Mouse (Mus musculus) kidney, embryonic 16.5 days (tissue): ENCODE measurements around the gene Rnf157. TPM values are rescaled to one million over a fixed set of nuclear protein-coding genes. Genes with fewer than 3 reads are reported as not detected.

ENCODE experiments used
- ATAC-seq: fragments of 200-750 bp; cut with Nextera tagmentation; 2 replicates; pipeline ENCODE4 v1.8.0; 2017; ENCODE audit warnings: moderate TSS enrichment; ENCODE audit not compliant: low FRiP score, low TSS enrichment
- H3K27ac ChIP-seq: fragments of 300-500 bp; sonication (generic); 2 replicates; pipeline ENCODE4 v1.5.1; 2014; ENCODE audit warnings: low read length
- H3K27me3 ChIP-seq: fragments of 300-500 bp; sonication (generic); 2 replicates; pipeline ENCODE4 v1.6.1; 2014; ENCODE audit warnings: low read length, control low read depth, mixed read lengths; ENCODE audit not compliant: insufficient read depth
- H3K36me3 ChIP-seq: fragments of 300-500 bp; sonication (generic); 2 replicates; pipeline ENCODE4 v1.6.1; 2014; ENCODE audit warnings: low read length, control low read depth, mixed read lengths; ENCODE audit not compliant: insufficient read depth
- H3K4me1 ChIP-seq: fragments of 300-500 bp; sonication (generic); 2 replicates; pipeline ENCODE4 v1.6.1; 2014; ENCODE audit warnings: low read length, control low read depth, mixed read lengths; ENCODE audit not compliant: insufficient read depth
- H3K4me2 ChIP-seq: fragments of 300-500 bp; sonication (generic); replicated peaks from 2 replicates; pipeline ENCODE4 v1.6.1; 2014; ENCODE audit warnings: low read depth, low read length
- H3K4me3 ChIP-seq: fragments of 300-500 bp; sonication (generic); 2 replicates; pipeline ENCODE4 v1.5.1; 2014; ENCODE audit warnings: mild to moderate bottlenecking, low read length
- H3K9ac ChIP-seq: fragments of 300-500 bp; sonication (generic); replicated peaks from 2 replicates; pipeline ENCODE4 v1.6.1; 2014; ENCODE audit warnings: low read length
- H3K9me3 ChIP-seq: fragments of 300-500 bp; sonication (generic); 2 replicates; pipeline ENCODE4 v1.6.1; 2016; ENCODE audit warnings: low read length, control low read depth
- WGBS: fragments of 180-500 bp; shearing (Covaris S2); extraction: QIAGEN DNeasy Blood & Tissue Kit; methylation state at CpG from one replicate; pipeline ENCODE4 v1.1.7; 2014; 5-methylcytosine and 5-hydroxymethylcytosine counted together
- polyA plus RNA-seq: library from polyadenylated mRNA; unstranded; fragments of >200 nt; fragmentation: Nextera tagmentation; extraction: Ambion mirVana; gene quantifications from 2 replicates; pipeline ENCODE4 v1.2.1, GENCODE M21; 2015

Gene Rnf157
- polyA plus RNA-seq, 1 experiment from 2014 or later = 6.1 TPM

GRCm38 (mm10) chr11:116409008-116409407, 3.8 kb downstream of the Rnf157 start:
- no peak for ATAC-seq
- Histone ChIP-seq H3K9ac (no peak overlapping the region), H3K36me3 (no peaks in the 10 kb centered on the region), H3K27me3 (no peaks in the 10 kb centered on the region), H3K4me1 (peaks cover 14% of the 10 kb centered on the region; the same call in 1 of the 2 replicates), H3K4me2 (no peak overlapping the region), H3K9me3 (no peaks in the 10 kb centered on the region), H3K4me3 (no peak overlapping the region), H3K27ac (no peak overlapping the region)
- 65% methylated on average over 3 of the region's 3 CpGs for WGBS

- Histone ChIP-seq H3K4me1 (0 out of 2 replicates have a peak, but pooled peaks cover 4% of the 10 kb centered on the region), H3K36me3 (no peaks in the 10 kb centered on the region), H3K4me3 (no peak overlapping the region), H3K4me2 (no peak overlapping the region), H3K9me3 (no peaks in the 10 kb centered on the region), H3K9ac (no peak overlapping the region), H3K27ac (no peak overlapping the region), H3K27me3 (no peaks in the 10 kb centered on the region)
- no peak for ATAC-seq
- 92% methylated on average over 16 of the region's 16 CpGs for WGBS
Measured at GRCm38 (mm10) chr11:116406231-116406728, 6.6 kb downstream of the Rnf157 start.

DNA sequence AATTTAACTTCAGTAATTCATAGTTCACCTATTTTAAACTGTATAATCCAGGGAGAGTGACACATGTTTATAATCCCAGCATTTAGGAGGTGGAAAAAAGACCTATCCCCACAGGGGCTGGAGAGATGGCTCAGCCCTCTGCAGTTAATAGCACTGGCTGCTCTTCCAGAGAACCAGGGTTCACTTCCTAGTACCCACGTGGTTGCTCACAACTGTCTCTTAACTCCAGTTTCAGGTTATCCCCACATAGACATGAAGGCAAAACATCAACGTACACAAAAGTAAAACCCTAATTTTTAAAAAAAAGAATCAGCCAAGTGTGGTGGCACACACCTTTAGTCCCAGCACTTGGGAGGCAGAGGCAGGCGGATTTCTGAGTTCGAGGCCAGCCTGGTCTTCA, 7.2 kb downstream of the Rnf157 start:
- 88% methylated on average over 4 of the region's 4 CpGs for WGBS
- H3K9me3 ChIP-seq = no peaks in the 10 kb centered on the region
- H3K27ac ChIP-seq = no peak overlapping the region
- no peak for ATAC-seq
- no peaks in the 10 kb centered on the region for H3K36me3 ChIP-seq
- no peak overlapping the region for H3K9ac ChIP-seq
- H3K4me1 ChIP-seq = peaks cover 5% of the 10 kb centered on the region; the same call in 1 of the 2 replicates
- H3K4me3 ChIP-seq = no peak overlapping the region
- no peak overlapping the region for H3K4me2 ChIP-seq
- H3K27me3 ChIP-seq = no peaks in the 10 kb centered on the region

DNA sequence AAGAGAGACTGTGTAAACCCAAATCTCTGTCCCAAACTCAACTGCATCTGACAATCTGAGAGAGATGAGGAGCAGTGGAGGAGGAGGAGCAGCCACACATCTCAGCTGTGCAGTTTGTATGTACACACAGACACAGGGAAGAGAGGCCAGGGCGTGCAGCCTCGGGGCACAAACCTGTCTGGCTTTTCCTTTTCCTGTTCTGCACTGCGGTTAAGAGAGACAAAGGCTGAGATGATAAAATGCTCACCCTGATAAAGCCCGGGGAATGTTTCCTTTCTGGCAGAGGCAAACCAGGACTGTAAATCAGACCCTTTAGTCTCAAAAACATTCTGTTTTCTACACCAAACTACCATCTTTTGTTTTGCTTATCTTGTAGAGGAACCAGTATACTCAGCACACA, 12.3 kb downstream of the Rnf157 start:
- H3K27me3 ChIP-seq = no peaks in the 10 kb centered on the region
- H3K4me2 ChIP-seq = no peak overlapping the region
- H3K9me3 ChIP-seq = no peaks in the 10 kb centered on the region
- 48% methylated on average over 4 of the region's 4 CpGs for WGBS
- H3K9ac ChIP-seq = 0 out of 2 replicates have a peak overlapping the region, but pooled peaks have one; percentile 42
- H3K36me3 ChIP-seq = peaks cover 3% of the 10 kb centered on the region; the same call in 1 of the 2 replicates
- H3K27ac ChIP-seq = peak overlapping the region; percentile 75
- no peak overlapping the region for H3K4me3 ChIP-seq
- peaks cover 11% of the 10 kb centered on the region; the same call in 1 of the 2 replicates for H3K4me1 ChIP-seq
- no peak for ATAC-seq

GRCm38 (mm10) chr11:116398348-116398677, 14.5 kb downstream of the Rnf157 start:
- Histone ChIP-seq H3K4me1 (peaks cover 11% of the 10 kb centered on the region; the same call in 1 of the 2 replicates), H3K9me3 (no peaks in the 10 kb centered on the region), H3K4me2 (no peak overlapping the region), H3K9ac (no peak overlapping the region), H3K36me3 (peaks cover 11% of the 10 kb centered on the region; the same call in 1 of the 2 replicates), H3K27me3 (no peaks in the 10 kb centered on the region), H3K4me3 (no peak overlapping the region), H3K27ac (no peak overlapping the region)
- no peak for ATAC-seq
- WGBS = 89% methylated on average over 11 of the region's 11 CpGs

GRCm38 (mm10) chr11:116397517-116398347, 15.1 kb downstream of the Rnf157 start:
- no peaks in the 10 kb centered on the region for H3K27me3 ChIP-seq
- peaks cover 11% of the 10 kb centered on the region; the same call in 1 of the 2 replicates for H3K36me3 ChIP-seq
- no peak overlapping the region for H3K4me3 ChIP-seq
- peaks cover 11% of the 10 kb centered on the region; the same call in 1 of the 2 replicates for H3K4me1 ChIP-seq
- H3K9me3 ChIP-seq = no peaks in the 10 kb centered on the region
- 68% methylated on average over 8 of the region's 8 CpGs for WGBS
- no peak overlapping the region for H3K9ac ChIP-seq
- no peak overlapping the region for H3K4me2 ChIP-seq
- H3K27ac ChIP-seq = no peak overlapping the region
- no peak for ATAC-seq

DNA sequence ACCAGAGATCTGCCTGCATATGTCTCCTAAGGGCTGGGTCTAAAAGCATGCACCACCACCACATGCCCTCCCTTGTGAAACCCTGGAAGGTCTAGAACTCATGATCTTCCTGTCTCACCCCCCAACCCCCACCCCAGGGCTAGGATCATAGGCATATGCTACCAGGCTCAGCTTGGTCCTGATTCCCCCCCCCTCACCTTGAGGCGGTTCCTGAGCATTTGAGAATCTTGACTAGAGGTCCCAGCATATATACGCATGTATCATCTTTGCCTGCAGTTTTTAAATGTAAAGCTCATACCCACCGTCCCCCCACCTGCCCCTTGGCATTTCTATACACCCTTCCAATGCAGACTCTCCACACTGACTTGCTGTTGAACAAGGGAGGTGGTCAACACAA, 15.9 kb downstream of the Rnf157 start:
- Histone ChIP-seq H3K4me1 (peaks cover 11% of the 10 kb centered on the region; the same call in 1 of the 2 replicates), H3K9ac (no peak overlapping the region), H3K27ac (no peak overlapping the region), H3K9me3 (no peaks in the 10 kb centered on the region), H3K36me3 (peaks cover 11% of the 10 kb centered on the region; the same call in 1 of the 2 replicates), H3K4me2 (no peak overlapping the region), H3K4me3 (no peak overlapping the region), H3K27me3 (no peaks in the 10 kb centered on the region)
- 96% methylated on average over 3 of the region's 3 CpGs for WGBS
- no peak for ATAC-seq

- no peak for ATAC-seq
- Histone ChIP-seq H3K9me3 (no peaks in the 10 kb centered on the region), H3K36me3 (peaks cover 11% of the 10 kb centered on the region; the same call in 1 of the 2 replicates), H3K27ac (no peak overlapping the region), H3K4me3 (no peak overlapping the region), H3K4me2 (no peak overlapping the region), H3K9ac (no peak overlapping the region), H3K27me3 (no peaks in the 10 kb centered on the region), H3K4me1 (peaks cover 8% of the 10 kb centered on the region; the same call in 1 of the 2 replicates)
- 84% methylated on average over 11 of the region's 11 CpGs for whole genome bisulfite sequencing
Measured at GRCm38 (mm10) chr11:116396276-116396933, 16.4 kb downstream of the Rnf157 start.

- H3K9ac ChIP-seq = no peak overlapping the region
- 0 out of 2 replicates have a peak overlapping the region, but pooled peaks have one; percentile 10 for H3K27ac ChIP-seq
- H3K27me3 ChIP-seq = no peaks in the 10 kb centered on the region
- no peaks in the 10 kb centered on the region for H3K9me3 ChIP-seq
- peaks cover 11% of the 10 kb centered on the region; the same call in 1 of the 2 replicates for H3K36me3 ChIP-seq
- H3K4me2 ChIP-seq = no peak overlapping the region
- no peak for ATAC-seq
- WGBS = 74% methylated on average over 4 of the region's 4 CpGs
- H3K4me1 ChIP-seq = no peaks in the 10 kb centered on the region
- H3K4me3 ChIP-seq = no peak overlapping the region
Measured at GRCm38 (mm10) chr11:116394769-116395168, 18.1 kb downstream of the Rnf157 start.
